Mouse (Mus musculus): ENCODE measurements at regions not wholly inside any gene's neighbourhood (a gene's known extent, or its start where the extent isn't known, plus 50 kb on each side); places are given as distances from the start of the nearest gene placed in this dataset.

GRCm38 (mm10) chr13:42498351-42498750, 182.1 kb upstream of the Phactr1 start:
- no peak for TF ChIP-seq CTCF (IDR thresholded peaks at IDR 0.05; ENCODE audit: borderline replicate concordance, control insufficient read depth, extremely low read depth, insufficient read depth, low read length, poor library complexity)
- no peak for TF ChIP-seq POLR2A (IDR thresholded peaks at IDR 0.05; ENCODE audit: control insufficient read depth, extremely low read depth, insufficient read depth, low read length, poor library complexity)
